Mouse (Mus musculus) MEL (cell line): ENCODE data around the gene Robo3.

Experiments
- CHD2 ChIP-seq: IDR thresholded peaks from 2 replicates; pipeline ENCODE4 v1.6.1; 2011; ENCODE audit warnings: low read length, improper control_type of control experiment
- CTCF ChIP-seq, 3 experiments: IDR thresholded peaks in 2 of 3; conservative IDR thresholded peaks in 1 of 3; 2 replicates each; pipeline ENCODE4 v1.5.1; 2011 to 2012; ENCODE audit warnings: low read length in 3 of 3, low read depth in 2 of 3, mild to moderate bottlenecking in 2 of 3, improper control_type of control experiment in 1 of 3, inconsistent platforms in 1 of 3, mixed read lengths in 1 of 3, moderate library complexity in 1 of 3; ENCODE audit not compliant: control insufficient read depth in 1 of 3, insufficient read depth in 1 of 3, poor library complexity in 1 of 3, severe bottlenecking in 1 of 3
- NELFE ChIP-seq: IDR thresholded peaks from 2 replicates; pipeline ENCODE4 v1.6.1; 2011; ENCODE audit warnings: low read depth, low read length, improper control_type of control experiment

DNA sequence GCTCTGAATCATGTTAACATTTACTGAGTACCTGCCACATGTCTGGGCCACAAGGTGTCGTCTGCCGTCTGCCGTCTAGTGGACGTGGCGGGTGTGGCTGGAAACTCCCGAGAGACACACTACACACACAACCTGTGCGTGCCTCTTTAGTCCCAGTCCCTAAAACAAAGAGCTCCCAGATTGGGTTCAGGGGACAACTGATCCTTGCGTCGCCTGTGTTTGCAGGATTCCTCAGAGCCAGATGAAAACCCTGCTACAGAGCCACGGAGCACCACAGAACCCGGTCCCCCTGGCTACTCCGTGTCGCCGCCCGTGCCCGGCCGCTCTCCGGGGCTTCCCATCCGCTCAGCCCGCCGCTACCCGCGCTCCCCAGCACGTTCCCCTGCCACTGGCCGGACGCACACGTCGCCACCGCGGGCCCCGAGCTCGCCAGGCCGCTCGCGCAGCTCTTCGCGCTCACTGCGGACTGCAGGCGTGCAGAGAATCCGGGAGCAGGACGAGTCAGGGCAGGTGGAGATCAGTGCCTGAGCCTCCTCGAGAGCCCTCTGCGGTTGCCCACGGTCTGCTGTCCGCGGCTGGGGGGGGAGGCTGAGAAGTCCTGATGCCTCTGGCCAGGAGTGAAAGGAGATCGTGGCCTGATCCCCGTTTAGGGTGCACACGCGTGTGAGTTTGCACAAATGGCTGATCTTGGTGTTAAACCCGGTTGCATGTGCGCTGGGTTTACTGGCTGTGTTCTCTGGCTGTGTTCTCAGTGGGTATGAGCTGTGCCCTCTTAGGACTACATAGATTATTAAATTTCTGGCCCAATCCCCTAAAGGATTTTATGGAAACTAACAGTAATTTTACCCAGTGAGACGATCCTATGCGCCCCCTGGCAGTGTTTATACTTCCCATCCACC is 48.5 kb downstream of the Robo3 start:
- no peak for TF ChIP-seq CTCF (IDR thresholded peaks at IDR 0.05 in 2 of 3, conservative IDR thresholded peaks at IDR 0.05 in 1 of 3; ENCODE audit: control insufficient read depth in 1 of 3, insufficient read depth in 1 of 3, low read depth in 2 of 3, low read length in 3 of 3, poor library complexity in 1 of 3, severe bottlenecking in 1 of 3)
- no peak for TF ChIP-seq CHD2
- no peak for TF ChIP-seq NELFE
